Mouse (Mus musculus) left cerebral cortex, postnatal 10 days (tissue): Measurements from ENCODE around the gene Sugct. TPM values are rescaled to one million over a fixed set of nuclear protein-coding genes. Genes with fewer than 3 reads are reported as not detected.

Experiments used
- DNase-seq, 2 experiments: peaks; one replicate each; pipeline ENCODE4 v3.0.0; 2021 to 2022; ENCODE audit warnings: low spot score in 2 of 2, mixed read lengths in 1 of 2; ENCODE audit errors: extremely low spot score in 1 of 2
- intact Hi-C: fragments of 180-260 bp; cut with DNase I; formaldehyde crosslinking; loops from one replicate; pipeline ENCODE4 v1.15.1; 2025
- total RNA-seq, 2 experiments: library from RNA; stranded (reverse); gene quantifications; 2 replicates each; pipeline ENCODE4 v1.2.3; 2021

Gene Sugct
- total RNA-seq, 2 experiments from 2014 or later = 1.0 to 1.3 TPM

GRCm38 (mm10) chr13:17084946-17085852, 610.2 kb downstream of the Sugct start:
- intact Hi-C loops = no loop called here
- no peak for DNase-seq

DNA sequence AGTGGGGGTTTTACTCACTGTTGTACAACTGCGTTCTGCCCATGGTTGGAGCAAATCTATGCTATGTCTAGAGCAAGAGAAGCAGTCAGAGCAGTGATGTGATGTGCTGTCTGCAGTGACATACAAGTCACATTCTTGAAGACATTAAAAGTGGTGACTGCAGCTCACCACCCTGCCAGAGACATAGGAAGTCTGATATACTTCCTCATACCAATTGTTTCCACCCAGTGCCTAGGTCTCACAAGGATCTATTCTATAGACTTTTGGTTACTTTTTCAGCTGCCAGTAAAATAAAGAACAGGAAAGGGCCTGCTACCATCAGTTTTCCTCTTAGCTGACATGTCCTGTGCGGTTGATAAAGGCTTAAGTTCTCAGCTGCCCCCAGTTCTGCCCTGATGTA, 613.7 kb downstream of the Sugct start:
- DNase-seq = no peak
- intact Hi-C loops = no loop called here

DNA sequence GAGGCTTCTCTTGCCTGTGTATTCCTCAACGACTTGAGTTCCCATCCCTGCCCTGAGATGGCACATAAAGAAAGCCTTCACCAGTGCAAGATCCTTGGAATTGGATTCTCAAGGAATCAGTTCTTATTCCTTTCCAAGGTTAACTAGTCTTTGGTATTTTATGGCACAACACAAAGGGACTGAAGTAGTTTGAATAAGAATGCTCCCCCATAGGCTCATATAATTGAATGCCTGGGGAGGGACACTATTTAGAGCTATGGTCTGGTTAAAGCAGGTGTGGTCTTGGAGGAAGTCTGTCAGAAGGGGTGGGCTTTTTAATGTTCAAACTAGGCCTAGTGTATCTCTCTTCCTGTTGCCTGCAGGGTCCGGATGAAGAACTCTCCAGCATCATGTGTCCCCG, 629.8 kb downstream of the Sugct start:
- intact Hi-C loops = no loop called here
- no peak for DNase-seq

DNA sequence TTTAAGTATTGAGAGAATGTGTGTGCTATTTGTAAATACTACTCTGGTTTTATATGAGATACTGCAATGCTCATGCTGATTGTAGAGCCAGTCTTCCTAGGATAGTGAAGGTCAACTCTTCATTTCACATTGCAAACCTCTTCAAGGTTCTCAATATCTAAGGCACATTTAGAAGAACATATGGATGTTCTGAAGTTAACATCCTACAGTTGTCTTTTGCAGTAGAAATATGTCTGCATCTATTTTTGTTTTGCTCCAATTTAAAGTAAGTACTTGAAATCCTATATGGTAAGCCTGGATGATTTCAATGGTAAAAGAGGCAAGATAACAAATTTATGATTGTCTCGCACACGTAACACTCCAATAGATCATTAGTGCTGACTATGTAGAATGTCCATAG, 638.7 kb downstream of the Sugct start:
- intact Hi-C loops = no loop called here
- no peak for DNase-seq

DNA sequence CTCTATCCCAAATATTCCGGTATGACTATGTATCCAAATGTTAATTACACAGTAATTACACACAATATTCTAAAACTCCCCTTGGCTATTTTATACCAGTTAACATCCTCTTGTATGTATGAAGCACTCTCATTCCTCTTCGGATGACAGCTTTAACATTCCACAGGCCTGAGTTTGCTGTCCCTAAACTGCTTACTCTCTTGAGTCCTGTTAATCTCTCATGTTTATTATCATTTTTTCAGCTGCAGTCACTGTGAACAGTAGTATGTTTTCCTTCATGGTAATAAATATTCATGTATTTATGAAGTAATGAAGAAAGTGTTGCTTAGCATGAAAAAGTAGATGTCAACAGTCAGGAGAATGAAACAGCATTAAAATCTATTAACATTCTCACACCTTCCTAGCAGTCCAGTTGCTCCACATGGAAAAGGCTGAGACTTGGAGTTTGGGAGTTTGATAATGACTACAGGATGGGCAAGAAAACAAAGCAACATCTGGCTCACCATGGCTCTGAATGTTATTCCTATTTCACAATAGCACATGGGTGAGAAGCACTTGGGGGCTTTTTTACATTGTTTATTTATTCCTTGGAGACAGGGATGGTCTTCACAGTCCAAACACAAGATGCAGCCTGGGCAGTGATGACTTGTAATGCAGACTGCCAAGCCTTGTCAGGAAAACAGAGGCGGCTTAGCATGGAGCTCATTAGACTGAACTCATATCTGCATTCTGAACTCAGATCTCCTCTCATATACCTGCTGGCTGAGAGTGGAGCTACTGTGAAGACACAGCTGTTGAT, 651.7 kb downstream of the Sugct start:
- intact Hi-C loops = no loop called here
- DNase-seq = no peak

GRCm38 (mm10) chr13:17042332-17042731, 653.0 kb downstream of the Sugct start:
- DNase-seq = no peak

GRCm38 (mm10) chr13:17039727-17040126, 655.6 kb downstream of the Sugct start:
- no peak for DNase-seq
- intact Hi-C loops = loop anchor here (10.0 kb wide), 1 partner anchor 1035 kb away; no protein-coding TSS in a partner anchor

More at GRCm38 (mm10) chr13:17042332-17042731, 653.0 kb downstream of the Sugct start:
- intact Hi-C loops = no loop called here

- intact Hi-C loops = loop anchor here (10.0 kb wide), 1 partner anchor 1034 kb away; no protein-coding TSS in a partner anchor
- no peak for DNase-seq
Measured at GRCm38 (mm10) chr13:17038341-17038740, 657.0 kb downstream of the Sugct start.

DNA sequence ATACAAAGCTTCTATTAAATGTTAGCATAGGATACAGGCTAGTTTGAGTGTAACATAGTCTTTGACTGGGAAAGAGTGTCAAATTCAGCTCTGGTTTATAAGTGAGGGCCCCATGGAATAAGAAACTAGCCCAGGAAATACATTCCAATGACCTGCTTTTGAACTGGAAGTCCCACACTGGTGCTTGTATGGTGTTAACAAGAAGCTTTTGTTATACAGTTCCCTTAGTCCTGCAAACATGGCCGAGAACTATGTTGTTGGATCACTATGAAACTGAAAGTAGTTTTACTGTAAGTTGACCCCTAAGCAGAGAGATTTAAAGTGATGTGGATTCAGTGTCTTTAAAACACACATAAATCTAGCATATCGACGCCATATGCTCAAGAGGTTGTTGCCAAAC, 657.5 kb downstream of the Sugct start:
- no peak for DNase-seq
- intact Hi-C loops = loop anchor here (10.0 kb wide), 1 partner anchor 1033 kb away; no protein-coding TSS in a partner anchor

DNA sequence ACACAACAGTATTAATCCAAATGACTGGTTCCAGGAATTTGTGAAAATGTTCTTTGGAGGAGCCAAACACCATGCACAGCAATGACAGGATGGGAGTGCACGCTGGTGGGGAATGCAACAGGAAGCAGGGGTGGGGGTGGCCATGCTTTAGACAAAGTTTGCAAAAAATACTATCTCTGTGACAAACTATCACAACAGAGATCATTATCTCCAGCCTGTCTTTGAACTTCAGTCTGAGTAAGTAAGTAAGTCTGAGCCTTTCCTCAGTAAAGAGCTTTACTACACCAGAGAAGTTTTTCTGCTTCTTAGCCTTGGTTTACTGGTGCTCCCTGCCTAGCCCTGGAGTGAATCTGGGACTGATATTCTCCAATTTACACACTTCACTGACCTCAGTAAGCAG, 664.6 kb downstream of the Sugct start:
- no peak for DNase-seq
- intact Hi-C loops = loop anchor here (10.0 kb wide), 1 partner anchor 1026 kb away; no protein-coding TSS in a partner anchor

DNA sequence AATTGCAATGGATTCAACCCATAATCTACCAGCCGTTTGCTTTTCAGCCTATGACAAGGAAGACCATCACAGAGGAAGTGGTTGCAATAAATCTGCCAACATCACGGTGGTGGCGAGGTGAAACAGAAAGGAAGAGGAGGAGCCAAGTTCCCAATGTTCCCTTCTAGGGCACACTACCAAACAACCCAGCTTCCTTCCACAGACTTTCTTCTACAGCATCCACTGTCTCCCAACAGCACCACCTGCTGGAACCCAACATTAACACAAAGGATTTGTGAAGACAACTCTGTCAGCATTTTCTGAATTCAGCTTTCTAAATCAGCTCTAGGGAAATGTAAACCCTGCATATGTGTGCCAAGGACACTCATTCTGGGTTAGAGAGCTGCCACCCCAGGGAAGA, 666.8 kb downstream of the Sugct start:
- intact Hi-C loops = no loop called here
- peak; percentile 19 to 38 for DNase-seq

DNA sequence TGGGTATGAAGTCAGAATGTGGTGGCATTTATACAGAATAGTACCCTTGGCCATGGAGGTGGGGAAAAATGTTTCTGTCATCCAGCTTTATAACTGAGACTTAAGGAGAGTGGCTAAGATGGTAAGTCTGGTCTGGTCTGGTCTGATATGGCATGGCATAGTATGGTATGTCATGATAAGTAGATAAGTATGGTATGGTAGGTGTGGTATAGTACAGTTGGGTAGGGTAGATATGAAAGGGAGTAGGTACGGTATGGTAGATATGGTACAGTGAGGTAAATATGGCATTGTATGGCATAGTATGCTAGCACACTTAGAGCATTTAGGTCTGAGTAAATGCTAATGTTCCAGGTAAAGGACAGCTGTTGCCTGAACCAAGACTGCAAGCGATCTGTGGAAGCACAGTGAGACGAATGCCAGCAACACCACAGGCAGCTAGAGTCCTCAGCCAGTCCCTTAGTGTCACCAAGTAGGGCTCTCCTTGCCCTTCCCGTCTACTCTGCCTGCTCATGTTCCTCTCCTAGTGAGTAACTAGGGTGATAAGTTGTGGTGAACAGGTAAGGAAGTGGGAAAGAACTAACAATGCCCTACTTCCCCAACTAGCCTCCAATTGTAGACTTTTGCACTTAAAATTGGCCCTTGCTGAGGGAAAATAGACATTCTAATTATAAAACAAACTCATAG, 667.4 kb downstream of the Sugct start:
- DNase-seq = no peak
- intact Hi-C loops = no loop called here

- intact Hi-C loops = no loop called here
- no peak for DNase-seq
Measured at GRCm38 (mm10) chr13:17027001-17027400, 668.4 kb downstream of the Sugct start.

- intact Hi-C loops = no loop called here
- no peak for DNase-seq
Measured at GRCm38 (mm10) chr13:16996464-16996863, 698.9 kb downstream of the Sugct start.

DNA sequence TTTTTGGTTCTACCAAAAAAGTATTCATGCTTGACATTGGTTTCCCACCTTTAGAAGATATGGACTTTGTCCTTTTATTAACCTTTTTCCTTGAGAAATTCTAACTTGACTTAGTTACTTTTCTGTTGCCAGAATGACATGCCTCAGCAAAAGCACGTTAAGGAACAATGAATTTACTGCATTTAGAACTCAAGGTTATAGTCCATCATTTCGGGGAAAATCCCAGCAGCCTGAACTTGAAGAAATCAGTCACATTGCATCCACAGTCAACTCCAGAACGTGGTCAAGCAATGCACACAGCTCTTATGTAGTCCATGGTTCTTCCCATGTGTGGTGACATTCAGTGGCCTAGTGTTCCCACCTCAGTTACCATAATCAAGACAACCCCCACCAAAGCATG, 700.0 kb downstream of the Sugct start:
- no peak for DNase-seq
- intact Hi-C loops = no loop called here

- intact Hi-C loops = no loop called here
- peak; percentile 32 to 52 for DNase-seq
Measured at GRCm38 (mm10) chr13:16977743-16978142, 717.6 kb downstream of the Sugct start.

- no peak for DNase-seq
- intact Hi-C loops = no loop called here
Measured at GRCm38 (mm10) chr13:16971277-16971676, 724.1 kb downstream of the Sugct start.

DNA sequence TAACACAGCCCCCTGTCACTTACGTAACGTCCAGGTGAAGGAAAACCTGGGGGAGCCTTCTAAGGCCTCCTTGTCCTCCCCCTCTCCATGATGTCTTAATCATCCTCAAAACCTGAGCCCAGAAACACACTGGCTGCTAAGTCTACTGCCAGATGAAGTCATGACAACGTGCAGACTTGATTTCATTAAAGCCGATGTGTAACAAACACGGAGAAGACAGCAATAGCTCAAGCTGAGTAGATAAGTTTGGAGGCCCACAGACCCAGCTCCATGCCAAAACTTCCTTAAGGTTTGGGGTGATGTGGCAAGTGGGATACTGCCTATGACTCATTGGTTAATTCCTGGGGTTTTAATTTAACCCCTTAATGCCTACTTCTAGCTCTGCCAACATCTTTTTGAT, 726.4 kb downstream of the Sugct start:
- DNase-seq = no peak
- intact Hi-C loops = no loop called here

GRCm38 (mm10) chr13:16964823-16965475, 730.4 kb downstream of the Sugct start:
- intact Hi-C loops = loop anchor here (2.0 kb wide), 1 partner anchor 960 kb away; no protein-coding TSS in a partner anchor
- DNase-seq = no peak
